Mouse (Mus musculus) CD4-positive, CD25-positive, alpha-beta regulatory T cell, adult 4 months (primary cell): ENCODE data around the gene Ppan. TPM values are rescaled to one million over a fixed set of nuclear protein-coding genes. Genes with fewer than 3 reads are reported as not detected.

Experiments
- ATAC-seq: one replicate; pipeline ENCODE4 v1.8.0; 2017
- polyA plus RNA-seq, 2 experiments: library from polyadenylated mRNA; unstranded; fragments of 100-300 nt; shearing (Covaris generic); gene quantifications; one replicate each; pipeline ENCODE4 v1.2.1; 2017

Ppan gene
- 10 to 100 TPM; 24.1 to 36.4 TPM for polyA plus RNA-seq

DNA sequence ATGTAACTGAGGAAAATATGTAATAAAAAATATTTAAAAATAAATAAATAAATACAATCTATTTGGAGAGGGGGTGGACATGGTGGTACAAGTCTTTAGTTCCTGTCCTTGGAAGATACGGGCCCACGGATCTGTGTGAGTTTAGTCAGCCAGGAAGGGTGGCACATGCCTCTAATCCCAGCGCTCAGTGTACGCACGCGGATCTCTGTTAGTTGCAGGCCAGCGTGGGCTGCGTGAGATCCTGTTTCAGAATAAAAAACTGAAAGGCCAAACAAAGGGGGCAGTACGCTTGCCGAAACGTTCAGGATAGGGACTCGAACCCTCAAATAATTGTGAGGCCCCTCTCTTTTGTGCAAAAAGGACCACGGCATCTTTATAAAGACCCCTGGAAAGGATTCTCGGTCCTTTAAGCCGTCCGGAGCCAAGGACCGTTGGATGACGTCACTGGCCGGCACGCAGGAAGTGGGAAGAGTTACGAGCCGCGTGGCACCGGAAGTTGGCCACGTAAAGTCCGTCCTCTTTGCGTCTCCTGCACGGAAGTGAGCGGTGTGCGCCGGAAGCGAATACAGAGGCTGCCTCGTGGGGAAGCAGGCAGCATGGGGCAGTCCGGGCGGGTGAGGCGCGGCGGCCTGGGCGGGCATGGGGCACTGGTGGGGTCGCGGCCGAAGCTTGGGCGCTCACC is at the start of gene Ppan:
Gene Ppan, plus strand, starts transcription at position 472 of the 682 bp plus-strand sequence.
- ATAC-seq = peak; percentile 99

DNA sequence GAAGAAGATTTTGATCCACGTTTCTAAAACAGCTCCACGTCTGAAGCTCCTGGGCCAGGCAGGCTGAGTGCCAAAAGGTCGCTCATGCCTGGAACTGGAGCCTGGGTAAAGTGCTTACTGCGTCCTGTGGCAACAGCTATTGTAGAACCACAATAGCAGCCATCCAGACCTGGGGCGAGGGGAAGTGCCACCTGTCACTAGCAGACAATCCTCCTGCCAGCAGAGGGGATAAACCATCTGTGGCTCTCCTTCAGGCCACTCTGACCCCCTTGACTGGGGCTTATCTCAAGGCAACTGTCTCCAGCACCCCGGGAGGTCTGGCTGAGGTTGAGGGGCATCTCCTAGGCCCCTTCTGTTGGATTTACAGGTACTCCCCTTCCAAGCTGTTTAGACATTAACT is 49.0 kb upstream of the Ppan start:
- ATAC-seq = no peak

- ATAC-seq = no peak
Measured at GRCm38 (mm10) chr9:20842211-20842610, 45.8 kb upstream of the Ppan start.

GRCm38 (mm10) chr9:20842670-20843069 is 45.3 kb upstream of the Ppan start:
- no peak for ATAC-seq

DNA sequence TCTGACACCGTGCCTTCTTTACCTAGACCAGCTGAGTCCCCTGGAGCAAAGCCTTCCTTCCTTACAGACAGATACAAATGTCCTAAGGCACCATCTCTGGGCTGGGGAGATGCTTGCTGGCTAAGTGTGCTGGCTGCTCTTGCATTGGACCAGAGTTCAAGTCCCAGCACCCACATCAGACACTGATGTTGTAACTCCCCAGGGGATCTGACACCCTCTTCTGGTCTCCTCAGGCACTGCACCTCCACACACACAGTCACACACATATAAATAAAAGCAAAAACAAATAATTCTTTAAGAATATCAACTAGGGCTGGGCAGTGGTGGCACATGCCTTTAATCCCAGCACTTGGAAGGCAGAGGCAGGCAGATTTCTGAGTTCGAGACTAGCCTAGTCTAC is 37.8 kb upstream of the Ppan start:
- ATAC-seq = no peak

DNA sequence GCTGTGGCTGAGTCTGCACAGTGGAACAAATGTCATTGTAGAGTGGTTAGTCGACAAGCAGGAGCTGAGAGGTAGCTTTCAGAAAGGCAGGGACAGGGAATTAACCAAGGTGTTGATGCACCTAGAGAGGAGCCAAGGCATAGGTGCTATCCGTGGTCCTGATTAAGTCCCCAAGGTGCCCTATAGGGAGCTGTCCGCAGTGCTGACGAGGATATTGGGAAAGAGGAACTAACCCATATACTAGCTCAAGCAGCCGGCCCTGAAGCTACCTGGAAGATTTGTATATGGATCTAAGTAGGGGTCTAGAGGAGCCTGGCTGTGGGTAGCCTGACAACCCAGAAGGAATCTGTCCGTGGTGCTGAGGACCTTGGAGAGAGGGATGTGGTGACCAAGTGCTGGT is 30.8 kb upstream of the Ppan start:
- no peak for ATAC-seq

DNA sequence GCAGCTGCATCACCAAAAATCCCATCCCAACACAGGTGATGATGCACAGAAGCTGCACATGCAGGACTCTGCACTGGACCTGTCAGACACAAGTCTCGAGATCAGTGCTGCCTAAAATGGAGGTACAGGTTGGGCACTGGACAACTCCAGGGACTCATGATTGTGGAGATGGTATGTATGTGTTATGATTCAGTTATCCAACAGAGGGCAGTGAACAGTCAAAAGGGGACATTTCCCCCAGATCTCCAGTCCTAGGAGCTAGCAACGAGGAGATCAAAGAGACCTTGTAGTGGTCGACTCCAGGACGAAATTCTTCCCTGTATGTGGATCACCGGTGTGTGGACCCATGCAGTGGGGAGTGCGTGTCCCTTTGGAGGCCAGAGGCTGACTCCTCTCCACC is 28.0 kb upstream of the Ppan start:
- no peak for ATAC-seq

DNA sequence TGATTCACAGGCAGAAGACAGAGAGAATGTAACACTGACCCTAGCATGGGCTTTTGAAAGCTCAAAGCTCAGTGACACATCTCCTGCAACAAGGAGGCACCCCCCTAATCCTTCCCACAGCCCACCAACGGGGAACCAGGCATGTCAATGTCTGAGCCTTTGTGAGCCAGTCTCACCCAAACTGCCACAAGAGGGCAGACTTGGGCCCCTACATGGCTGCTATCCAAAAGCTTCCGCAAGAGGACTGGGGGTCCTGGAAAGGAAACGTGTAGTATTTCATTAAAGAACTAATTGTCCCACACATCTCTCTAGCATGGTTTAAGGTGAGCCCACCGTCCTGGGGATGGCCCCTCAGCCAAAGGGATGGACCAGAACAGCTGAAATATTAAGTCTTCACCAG is 26.2 kb upstream of the Ppan start:
- ATAC-seq = no peak

- ATAC-seq = no peak
Measured at GRCm38 (mm10) chr9:20862225-20862624, 25.8 kb upstream of the Ppan start.

DNA sequence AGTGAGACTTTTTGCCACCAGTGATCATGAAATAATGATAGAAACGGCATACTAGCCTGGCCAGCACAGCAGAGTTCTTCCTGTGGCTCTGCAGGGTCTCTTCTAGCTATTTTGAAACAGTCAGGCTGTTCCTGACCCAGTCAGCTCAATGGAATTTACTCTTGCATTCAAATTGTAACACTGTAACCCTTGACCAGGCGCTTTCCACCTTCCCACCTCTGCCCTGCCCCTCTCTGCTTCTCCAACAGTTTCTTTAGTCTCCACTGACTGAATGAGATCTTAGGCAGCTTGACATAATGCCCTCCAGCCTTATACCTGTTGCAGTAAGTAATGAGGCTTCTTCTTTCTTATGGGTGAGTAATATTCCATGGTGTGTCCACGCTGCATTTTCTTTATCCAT is 21.1 kb upstream of the Ppan start:
- no peak for ATAC-seq

- peak; percentile 74 for ATAC-seq
Measured at GRCm38 (mm10) chr9:20868448-20869001, 19.4 kb upstream of the Ppan start, which contains the start of gene A230050P20Rik. Gene A230050P20Rik, plus strand, starts transcription at chr9:20868642.

DNA sequence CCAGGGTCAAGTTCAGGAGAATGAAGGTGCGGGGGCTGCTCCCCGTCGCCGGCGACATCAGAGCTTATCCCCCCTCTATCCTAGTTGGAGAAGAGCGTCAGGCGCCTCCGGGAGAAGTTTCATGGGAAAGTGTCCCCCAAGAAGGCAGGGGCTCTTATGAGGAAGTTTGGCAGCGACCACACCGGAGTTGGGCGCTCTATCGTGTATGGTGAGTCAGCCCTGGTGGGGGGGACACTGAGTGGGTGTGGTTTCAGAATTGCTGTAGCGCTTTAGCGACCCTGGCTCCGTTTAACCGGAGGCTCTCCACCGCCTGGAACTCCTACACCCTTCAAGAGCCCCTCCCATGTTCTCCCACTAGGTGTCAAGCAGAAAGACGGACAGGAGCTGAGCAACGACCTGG is 18.7 kb upstream of the Ppan start:
- ATAC-seq = peak; percentile 37

DNA sequence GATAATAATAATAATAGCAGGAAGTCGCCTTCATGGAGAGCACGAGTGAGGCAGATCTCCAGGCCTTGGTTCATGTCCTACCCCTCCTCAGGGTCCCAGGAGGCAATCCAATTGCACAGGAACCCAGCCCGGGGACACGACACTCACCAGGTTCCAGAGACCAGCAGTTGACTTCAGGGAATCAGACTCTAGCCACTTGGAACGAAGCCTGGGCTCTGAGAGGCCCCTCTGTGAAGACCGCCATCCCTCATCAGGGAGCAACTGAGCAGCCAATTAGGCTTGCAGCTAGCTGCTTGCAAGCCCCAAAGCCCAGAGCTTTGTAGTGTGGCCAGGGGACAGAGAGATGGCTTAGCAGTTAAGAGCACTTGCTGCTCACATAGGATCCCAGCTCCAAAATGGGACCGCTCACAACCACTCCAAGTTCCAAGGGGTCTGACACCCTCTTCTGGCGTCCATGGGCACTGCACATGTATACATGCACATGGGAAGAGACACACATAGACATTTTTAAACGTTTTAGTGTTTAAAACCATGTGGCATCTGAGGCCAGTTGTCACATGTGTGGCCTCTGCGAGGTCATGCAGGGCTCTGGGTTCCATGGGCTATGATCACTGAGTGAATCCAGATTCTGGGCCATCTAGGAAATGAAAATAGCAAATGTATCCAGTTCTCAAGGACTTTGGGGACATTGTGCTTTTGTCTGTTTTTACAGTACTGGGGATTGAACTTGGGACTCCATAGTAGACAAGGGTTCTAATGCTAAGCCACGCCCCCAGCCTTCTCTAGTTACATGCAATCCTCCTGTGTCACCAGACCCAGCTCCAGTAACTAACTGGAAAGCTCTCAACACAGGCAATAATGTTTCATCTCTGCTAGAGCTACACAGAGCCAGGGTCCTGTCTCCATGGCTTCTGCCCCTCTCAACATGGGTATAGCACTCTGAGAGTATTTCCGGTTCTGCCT is 17.5 kb upstream of the Ppan start:
- no peak for ATAC-seq

DNA sequence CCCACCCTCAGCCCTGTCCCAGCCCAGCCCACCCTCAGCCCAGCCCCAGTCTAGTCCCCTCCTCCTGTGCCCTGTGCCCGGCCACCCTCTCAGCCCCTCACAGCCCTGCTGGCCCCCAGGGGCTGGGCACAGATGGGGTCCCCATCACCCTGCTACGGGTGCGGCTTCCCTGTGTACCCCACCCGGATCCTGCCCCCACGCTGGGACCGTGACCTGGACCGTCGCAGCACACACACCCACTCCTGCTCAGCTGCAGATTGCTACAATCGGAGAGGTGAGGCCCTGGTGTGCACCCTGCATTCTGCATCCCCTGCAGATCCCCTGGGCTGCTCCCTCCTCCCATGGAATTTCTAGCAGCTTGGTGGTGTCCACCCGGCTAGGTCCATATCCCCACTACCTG is 15.0 kb upstream of the Ppan start:
- ATAC-seq = no peak

DNA sequence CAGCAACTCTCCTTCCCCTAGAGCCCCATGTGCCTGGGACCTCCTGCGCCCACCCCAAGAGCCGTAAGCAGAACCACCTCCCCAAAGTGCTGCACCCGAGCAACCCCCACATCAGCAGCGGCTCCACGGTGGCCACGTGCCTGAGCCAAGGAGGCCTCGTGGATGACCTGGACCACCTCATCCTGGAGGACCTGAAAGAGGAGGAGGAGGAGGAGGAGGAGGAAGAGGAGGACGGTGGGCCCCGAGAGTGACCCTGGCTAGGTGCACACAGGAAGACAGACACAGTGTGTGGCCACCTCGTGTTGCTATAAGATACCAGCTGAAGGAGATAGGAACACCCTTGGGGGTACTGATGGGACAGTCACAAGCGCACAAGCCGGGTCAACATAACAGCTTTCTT is 14.5 kb upstream of the Ppan start:
- no peak for ATAC-seq

DNA sequence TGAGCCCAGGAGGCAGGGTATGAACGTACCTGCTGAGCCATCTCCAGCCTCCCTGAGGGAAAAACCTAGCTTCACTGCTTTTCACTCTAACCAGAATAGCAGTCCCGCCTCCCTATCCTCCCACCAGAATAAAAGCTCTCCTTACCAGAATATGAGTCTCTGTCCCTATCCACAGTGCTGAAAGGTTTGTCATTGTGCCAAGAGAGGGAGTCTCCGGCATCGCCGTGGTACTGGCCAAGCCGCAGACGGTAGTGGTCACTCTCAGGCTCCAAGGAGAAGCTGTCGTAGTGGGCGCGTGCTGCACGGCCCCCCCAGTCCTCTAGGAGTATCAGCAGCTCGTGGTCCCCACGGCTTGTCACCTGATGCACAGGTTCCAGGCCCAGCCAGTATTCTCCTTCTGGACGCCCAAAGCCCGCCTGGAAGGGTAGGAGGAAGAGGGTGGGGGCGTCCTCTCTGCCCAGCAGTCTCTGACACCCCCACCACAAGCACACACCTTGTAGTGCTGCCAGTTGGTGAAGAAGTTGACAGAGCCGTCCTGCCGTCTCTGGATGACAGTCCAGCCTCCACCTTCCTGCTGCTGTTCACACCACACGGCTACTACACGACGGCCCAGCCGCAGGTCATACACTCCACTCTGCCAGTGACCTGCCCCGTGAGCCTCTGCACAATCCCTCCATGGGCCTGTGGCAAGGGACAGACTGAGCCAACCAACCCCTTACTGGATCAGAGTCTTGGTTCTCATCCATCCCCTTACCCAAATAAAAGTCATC is 12.8 kb upstream of the Ppan start:
- ATAC-seq = no peak

DNA sequence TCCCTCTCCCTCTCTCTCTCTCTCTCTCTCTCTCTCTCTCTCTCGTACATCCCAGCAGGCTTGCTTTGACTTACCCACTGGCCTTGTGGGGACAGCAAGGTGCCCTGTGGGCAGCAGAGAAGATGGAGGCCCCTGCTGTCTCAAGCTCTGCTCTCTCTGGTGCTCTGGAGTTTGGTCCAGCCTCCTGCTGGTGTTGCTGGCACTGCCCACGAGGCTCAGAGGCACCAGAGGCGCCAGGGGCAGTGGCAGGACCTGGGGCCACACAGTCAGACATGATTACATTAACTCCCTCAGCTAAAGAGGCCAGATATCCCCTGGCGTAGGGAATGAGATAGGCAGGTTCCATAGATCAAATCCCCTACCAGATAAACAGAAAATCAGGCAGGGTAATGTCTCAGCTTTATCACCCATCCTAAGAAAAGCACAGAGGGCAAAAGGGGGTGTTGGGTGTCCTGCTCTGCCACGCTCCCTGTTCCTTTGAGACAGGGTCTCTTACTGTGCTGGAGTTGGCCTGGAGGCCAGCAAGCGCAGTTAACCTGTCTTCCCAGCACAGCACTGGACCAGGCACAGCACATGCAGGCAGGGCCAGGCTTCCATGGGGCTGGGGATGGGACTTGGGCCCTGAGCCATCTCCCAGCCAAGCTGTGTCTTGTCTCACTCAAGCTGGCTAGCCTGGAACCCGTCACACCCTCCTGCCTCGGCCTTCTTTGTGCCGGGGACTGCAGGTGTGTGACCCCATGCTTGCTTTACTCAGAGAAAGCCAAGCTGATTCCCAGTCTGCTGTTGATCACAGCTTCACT is 11.5 kb upstream of the Ppan start:
- no peak for ATAC-seq

- ATAC-seq = peak; percentile 71
Measured at GRCm38 (mm10) chr9:20877118-20878040, 10.6 kb upstream of the Ppan start.

GRCm38 (mm10) chr9:20878041-20878709 is 9.8 kb upstream of the Ppan start:
- peak; percentile 89 for ATAC-seq

- peak; percentile 5 for ATAC-seq
Measured at GRCm38 (mm10) chr9:20878710-20879065, 9.3 kb upstream of the Ppan start.
